Mouse (Mus musculus) MEL (cell line): ENCODE data around the gene Grip1. TPM values are rescaled to one million over a fixed set of nuclear protein-coding genes. Genes with fewer than 3 reads are reported as not detected.

ENCODE experiments used
- DNase-seq: peaks from one replicate; pipeline ENCODE4 v3.0.0; 2011; ENCODE audit warnings: low read depth, low spot score
- H3K27ac ChIP-seq: 2 replicates; pipeline ENCODE4 v1.5.1; 2012; ENCODE audit warnings: low read depth, mild to moderate bottlenecking, control low read depth, low read length, moderate library complexity; ENCODE audit not compliant: control insufficient read depth
- H3K27me3 ChIP-seq, 2 experiments: fragments of 150-350 bp in 1 of 2; sonication (generic) in 1 of 2; 2 replicates each; pipeline ENCODE4 v1.6.1; 2012; ENCODE audit warnings: low read length in 2 of 2, mild to moderate bottlenecking in 2 of 2, improper control_type of control experiment in 1 of 2, moderate library complexity in 1 of 2; ENCODE audit not compliant: insufficient read depth in 2 of 2, control insufficient read depth in 1 of 2
- H3K36me3 ChIP-seq, 2 experiments: 2 replicates each; pipeline ENCODE4 v1.6.1; 2012 to 2014; ENCODE audit warnings: low read length in 2 of 2, improper control_type of control experiment in 1 of 2, inconsistent platforms in 1 of 2, mild to moderate bottlenecking in 1 of 2; ENCODE audit not compliant: insufficient read depth in 2 of 2, control insufficient read depth in 1 of 2
- H3K4me1 ChIP-seq, 2 experiments: fragments of 150-350 bp in 1 of 2; sonication (generic) in 1 of 2; 2 replicates each; pipeline ENCODE4 v1.6.1; 2012; ENCODE audit warnings: low read length in 2 of 2, improper control_type of control experiment in 1 of 2, mild to moderate bottlenecking in 1 of 2; ENCODE audit not compliant: insufficient read depth in 2 of 2, control insufficient read depth in 1 of 2
- H3K4me3 ChIP-seq, 2 experiments: fragments of 150-350 bp in 1 of 2; sonication (generic) in 1 of 2; 2 replicates each; pipeline ENCODE4 v1.5.1; 2012; ENCODE audit warnings: low read depth in 2 of 2, low read length in 2 of 2, mild to moderate bottlenecking in 2 of 2, moderate library complexity in 2 of 2, control low read depth in 1 of 2, improper control_type of control experiment in 1 of 2; ENCODE audit not compliant: control insufficient read depth in 1 of 2, insufficient read depth in 1 of 2
- H3K79me2 ChIP-seq: 2 replicates; pipeline ENCODE4 v1.6.1; 2012; ENCODE audit warnings: mild to moderate bottlenecking, low read length, moderate library complexity; ENCODE audit not compliant: control insufficient read depth, poor library complexity, insufficient read depth
- H3K9ac ChIP-seq: 2 replicates; pipeline ENCODE4 v1.6.1; 2012; ENCODE audit warnings: low read depth, mild to moderate bottlenecking, control low read depth, low read length, moderate library complexity; ENCODE audit not compliant: control insufficient read depth, poor library complexity, severe bottlenecking
- H3K9me3 ChIP-seq: fragments of 150-350 bp; sonication (generic); replicated peaks from 2 replicates; pipeline ENCODE4 v1.6.1; 2012; ENCODE audit warnings: mild to moderate bottlenecking, low read length, improper control_type of control experiment, moderate library complexity; ENCODE audit not compliant: insufficient read depth
- BHLHE40 ChIP-seq: IDR thresholded peaks from 2 replicates; pipeline ENCODE4 v1.6.1; 2012; ENCODE audit warnings: low read depth, mild to moderate bottlenecking, inconsistent platforms, low read length, improper control_type of control experiment, borderline replicate concordance
- CTCF ChIP-seq, 3 experiments: IDR thresholded peaks in 2 of 3; conservative IDR thresholded peaks in 1 of 3; 2 replicates each; pipeline ENCODE4 v1.5.1; 2011 to 2012; ENCODE audit warnings: low read length in 3 of 3, low read depth in 2 of 3, mild to moderate bottlenecking in 2 of 3, improper control_type of control experiment in 1 of 3, inconsistent platforms in 1 of 3, mixed read lengths in 1 of 3, moderate library complexity in 1 of 3; ENCODE audit not compliant: control insufficient read depth in 1 of 3, insufficient read depth in 1 of 3, poor library complexity in 1 of 3, severe bottlenecking in 1 of 3
- E2F4 ChIP-seq: IDR thresholded peaks from 2 replicates; pipeline ENCODE4 v1.6.1; 2011; ENCODE audit warnings: low read depth, low read length, improper control_type of control experiment, borderline replicate concordance
- ELF1 ChIP-seq: IDR thresholded peaks from 2 replicates; pipeline ENCODE4 v1.6.1; 2014; ENCODE audit warnings: low read depth, mild to moderate bottlenecking, inconsistent platforms, low read length, improper control_type of control experiment, moderate library complexity
- EP300 ChIP-seq, 2 experiments: IDR thresholded peaks; 2 replicates each; pipeline ENCODE4 v1.6.1; 2011; ENCODE audit warnings: improper control_type of control experiment in 2 of 2, low read length in 2 of 2, low read depth in 1 of 2, mild to moderate bottlenecking in 1 of 2
- GABPA ChIP-seq: IDR thresholded peaks from 2 replicates; pipeline ENCODE4 v1.6.1; 2012; ENCODE audit warnings: low read depth, mild to moderate bottlenecking, inconsistent platforms, low read length, improper control_type of control experiment, moderate library complexity
- JUND ChIP-seq: IDR thresholded peaks from 2 replicates; pipeline ENCODE4 v1.6.1; 2011; ENCODE audit warnings: low read depth, mild to moderate bottlenecking, improper control_type of control experiment, low read length
- KAT2A ChIP-seq: conservative IDR thresholded peaks from 2 replicates; pipeline ENCODE4 v1.6.1; 2012; ENCODE audit warnings: low read depth, low read length, improper control_type of control experiment, inconsistent platforms
- MAFK ChIP-seq: IDR thresholded peaks from 2 replicates; pipeline ENCODE4 v1.6.1; 2011; ENCODE audit warnings: low read depth, mild to moderate bottlenecking, low read length, improper control_type of control experiment, borderline replicate concordance
- MAX ChIP-seq: IDR thresholded peaks from 2 replicates; pipeline ENCODE4 v1.6.1; 2011; ENCODE audit warnings: low read length, improper control_type of control experiment
- MAZ ChIP-seq: IDR thresholded peaks from 2 replicates; pipeline ENCODE4 v1.6.1; 2012; ENCODE audit warnings: low read depth, mild to moderate bottlenecking, inconsistent platforms, low read length, improper control_type of control experiment
- MXI1 ChIP-seq: IDR thresholded peaks from 2 replicates; pipeline ENCODE4 v1.6.1; 2011; ENCODE audit warnings: mild to moderate bottlenecking, low read depth, low read length, improper control_type of control experiment
- MYC ChIP-seq: IDR thresholded peaks from 2 replicates; pipeline ENCODE4 v1.6.1; 2011; ENCODE audit warnings: low read depth, mild to moderate bottlenecking, low read length, improper control_type of control experiment, moderate library complexity
- NRF1 ChIP-seq: IDR thresholded peaks from 2 replicates; pipeline ENCODE4 v1.6.1; 2014; ENCODE audit warnings: low read depth, mild to moderate bottlenecking, inconsistent platforms, low read length, improper control_type of control experiment, moderate library complexity; ENCODE audit not compliant: poor library complexity, insufficient read depth, severe bottlenecking
- POLR2AphosphoS2 ChIP-seq: IDR thresholded peaks from 2 replicates; pipeline ENCODE4 v1.6.1; 2011; ENCODE audit warnings: low read length, improper control_type of control experiment
- RAD21 ChIP-seq: IDR thresholded peaks from 2 replicates; pipeline ENCODE4 v1.6.1; 2011; ENCODE audit warnings: mild to moderate bottlenecking, low read depth, low read length, improper control_type of control experiment
- RCOR1 ChIP-seq: IDR thresholded peaks from 2 replicates; pipeline ENCODE4 v1.6.1; 2012; ENCODE audit warnings: low read depth, mild to moderate bottlenecking, inconsistent platforms, low read length, improper control_type of control experiment
- SIN3A ChIP-seq: IDR thresholded peaks from 2 replicates; pipeline ENCODE4 v1.6.1; 2012; ENCODE audit warnings: low read length, improper control_type of control experiment, inconsistent platforms
- TAL1 ChIP-seq: IDR thresholded peaks from 2 replicates; pipeline ENCODE4 v1.6.1; 2012; ENCODE audit warnings: mild to moderate bottlenecking, inconsistent platforms, low read length, moderate library complexity, mixed read lengths
- UBTF ChIP-seq: IDR thresholded peaks from 2 replicates; pipeline ENCODE4 v1.6.1; 2012; ENCODE audit warnings: low read depth, mild to moderate bottlenecking, inconsistent platforms, low read length, improper control_type of control experiment, moderate library complexity, borderline replicate concordance; ENCODE audit not compliant: insufficient read depth
- ZC3H11A ChIP-seq: IDR thresholded peaks from 2 replicates; pipeline ENCODE4 v1.6.1; 2012; ENCODE audit warnings: low read depth, mild to moderate bottlenecking, inconsistent platforms, low read length, improper control_type of control experiment
- ZKSCAN1 ChIP-seq: IDR thresholded peaks from 2 replicates; pipeline ENCODE4 v1.6.1; 2012; ENCODE audit warnings: low read depth, mild to moderate bottlenecking, inconsistent platforms, low read length, improper control_type of control experiment, moderate library complexity
- ZNF384 ChIP-seq: IDR thresholded peaks from 2 replicates; pipeline ENCODE4 v1.6.1; 2012; ENCODE audit warnings: low read depth, mild to moderate bottlenecking, inconsistent platforms, low read length, improper control_type of control experiment
- polyA plus RNA-seq, 2 experiments: library from polyadenylated mRNA; stranded (reverse) in 1 of 2; unstranded in 1 of 2; fragments of >175 nt in 1 of 2; fragments of >200 nt in 1 of 2; gene quantifications; 2 replicates each; pipeline versions ENCODE4 v1.2.1 to v1.2.4; 2012; ENCODE audit warnings: low replicate concordance in 2 of 2, low read depth in 1 of 2; ENCODE audit not compliant: insufficient read length in 2 of 2, insufficient read depth in 1 of 2, missing spikeins in 1 of 2
- total RNA-seq: library from RNA; depleted of rRNA; stranded (reverse); fragments of 300-350 nt; gene quantifications from 2 replicates; pipeline ENCODE4 v1.2.3, GENCODE M21; 2012

Gene Grip1
- total and polyA plus RNA-seq, 3 experiments: 0.04 TPM; not detected in 2

DNA sequence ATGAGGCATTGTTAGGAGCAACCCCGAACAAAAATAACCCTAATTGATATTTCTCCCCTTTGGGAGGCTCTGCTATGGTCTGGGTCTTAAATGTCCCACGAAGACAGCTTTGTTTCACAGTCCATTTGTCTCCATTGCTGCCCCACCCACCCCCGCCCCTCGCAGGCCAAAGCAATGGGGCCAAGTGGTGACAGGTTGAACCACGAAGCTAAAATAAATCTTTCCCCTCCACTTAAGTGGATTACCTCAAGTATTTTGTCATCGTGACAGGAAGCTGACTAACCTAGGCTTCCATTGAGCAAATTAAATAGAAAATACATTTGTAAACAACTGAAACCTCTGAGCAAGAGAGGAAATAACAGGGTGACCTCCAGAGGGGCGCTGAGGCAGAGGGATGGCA lies 216.8 kb downstream of the Grip1 start:
- Histone ChIP-seq H3K27me3 (no peaks in the 10 kb centered on the region), H3K36me3 (no peaks in the 10 kb centered on the region), H3K79me2 (no peaks in the 10 kb centered on the region), H3K4me1 (no peaks in the 10 kb centered on the region), H3K9me3 (no peaks in the 10 kb centered on the region), H3K9ac (no peak overlapping the region), H3K4me3 (no peak overlapping the region), H3K27ac (no peak overlapping the region)
- no peak for DNase-seq
- TF ChIP-seq MAX (no peak), KAT2A (no peak), UBTF (no peak), RAD21 (no peak), ZNF384 (no peak)

DNA sequence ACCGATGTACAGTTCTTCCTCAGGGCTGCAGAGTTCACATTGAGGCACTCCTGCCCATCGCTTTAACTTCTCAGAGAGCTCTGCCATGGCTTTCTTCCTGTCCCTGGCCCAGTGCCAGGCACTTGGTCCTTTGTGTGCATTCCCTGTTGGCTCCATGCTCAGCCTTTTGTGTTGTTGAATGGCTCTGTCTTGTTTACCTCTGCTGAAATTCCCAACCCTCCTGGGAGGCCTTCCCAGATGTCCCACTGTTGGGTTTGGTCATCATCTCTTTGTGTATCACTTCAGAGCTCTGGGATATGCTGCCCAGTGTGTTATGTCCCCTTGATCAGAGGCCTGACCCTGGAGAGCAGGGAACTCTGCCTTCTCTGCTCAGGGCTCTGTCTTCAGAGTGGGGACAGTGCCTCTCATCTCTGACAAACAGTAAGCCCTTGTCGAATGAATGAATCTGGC lies 230.8 kb downstream of the Grip1 start:
- H3K4me1 ChIP-seq: no peaks in the 10 kb centered on the region
- no peak for TF ChIP-seq BHLHE40
- no peak for TF ChIP-seq ZC3H11A
- no peak for TF ChIP-seq SIN3A
- no peak for TF ChIP-seq POLR2AphosphoS2
- no peak for TF ChIP-seq CTCF (IDR thresholded peaks at IDR 0.05 in 2 of 3, conservative IDR thresholded peaks at IDR 0.05 in 1 of 3; ENCODE audit: control insufficient read depth in 1 of 3, insufficient read depth in 1 of 3, low read depth in 2 of 3, low read length in 3 of 3, poor library complexity in 1 of 3, severe bottlenecking in 1 of 3)
- no peak for TF ChIP-seq EP300 (IDR thresholded peaks at IDR 0.05; ENCODE audit: low read depth in 1 of 2, low read length in 2 of 2)
- no peak for TF ChIP-seq E2F4
- no peak for TF ChIP-seq MXI1
- TF ChIP-seq ZNF384: no peak
- TF ChIP-seq MAFK: no peak
- no peak for TF ChIP-seq MAZ
- no peak for TF ChIP-seq GABPA
- no peak for TF ChIP-seq RCOR1
- no peak for TF ChIP-seq TAL1
- no peak for TF ChIP-seq RAD21
- TF ChIP-seq ZKSCAN1: no peak
- no peak for TF ChIP-seq MYC
- no peak for TF ChIP-seq ELF1
- TF ChIP-seq NRF1: no peak
- TF ChIP-seq JUND: no peak
- H3K9ac ChIP-seq: no peak overlapping the region
- no peak overlapping the region for H3K4me3 ChIP-seq
- H3K79me2 ChIP-seq: no peaks in the 10 kb centered on the region
- H3K9me3 ChIP-seq: no peaks in the 10 kb centered on the region
- no peaks in the 10 kb centered on the region for H3K27me3 ChIP-seq
- no peak for DNase-seq
- no peaks in the 10 kb centered on the region for H3K36me3 ChIP-seq
- H3K27ac ChIP-seq: no peak overlapping the region
